Mouse (Mus musculus) midbrain, embryonic 16.5 days (tissue): Measurements from ENCODE around the gene Fap. TPM values are rescaled to one million over a fixed set of nuclear protein-coding genes. Genes with fewer than 3 reads are reported as not detected.

ENCODE experiments used
- ATAC-seq: fragments of 200-750 bp; cut with Nextera tagmentation; 2 replicates; pipeline ENCODE4 v1.8.0; 2017; ENCODE audit warnings: moderate TSS enrichment
- H3K27ac ChIP-seq: fragments of 300-500 bp; sonication (generic); 2 replicates; pipeline ENCODE4 v1.5.1; 2014; ENCODE audit warnings: mild to moderate bottlenecking, low read length, mixed read lengths
- H3K27me3 ChIP-seq: fragments of 300-500 bp; sonication (generic); 2 replicates; pipeline ENCODE4 v1.6.1; 2014; ENCODE audit warnings: low read depth, low read length, mixed read lengths; ENCODE audit not compliant: control insufficient read depth, insufficient read depth
- H3K36me3 ChIP-seq: fragments of 300-500 bp; sonication (generic); 2 replicates; pipeline ENCODE4 v1.6.1; 2014; ENCODE audit warnings: mild to moderate bottlenecking, low read length, moderate library complexity, mixed read lengths; ENCODE audit not compliant: control insufficient read depth, insufficient read depth
- H3K4me1 ChIP-seq: fragments of 300-500 bp; sonication (generic); 2 replicates; pipeline ENCODE4 v1.6.1; 2014; ENCODE audit warnings: mild to moderate bottlenecking, low read length, mixed read lengths; ENCODE audit not compliant: control insufficient read depth, insufficient read depth
- H3K4me2 ChIP-seq: fragments of 300-500 bp; sonication (generic); 2 replicates; pipeline ENCODE4 v1.6.1; 2014; ENCODE audit warnings: mild to moderate bottlenecking, low read length, mixed read lengths
- H3K4me3 ChIP-seq: fragments of 300-500 bp; sonication (generic); 2 replicates; pipeline ENCODE4 v1.5.1; 2014; ENCODE audit warnings: low read depth, mild to moderate bottlenecking, low read length, moderate library complexity, mixed read lengths
- H3K9ac ChIP-seq: fragments of 300-500 bp; sonication (generic); 2 replicates; pipeline ENCODE4 v1.6.1; 2014; ENCODE audit warnings: low read depth, low read length, mixed read lengths
- H3K9me3 ChIP-seq: fragments of 300-500 bp; sonication (generic); replicated peaks from 2 replicates; pipeline ENCODE4 v1.6.1; 2014; ENCODE audit warnings: mild to moderate bottlenecking, low read length, mixed read lengths; ENCODE audit not compliant: control insufficient read depth, poor library complexity, severe bottlenecking
- WGBS: fragments of 180-500 bp; shearing (Covaris S2); extraction: QIAGEN DNeasy Blood & Tissue Kit; methylation state at CpG from one replicate; pipeline ENCODE4 v1.1.7; 2014; 5-methylcytosine and 5-hydroxymethylcytosine counted together
- polyA plus RNA-seq: library from polyadenylated mRNA; unstranded; fragments of >200 nt; fragmentation: Nextera tagmentation; extraction: Ambion mirVana; gene quantifications from 2 replicates; pipeline ENCODE4 v1.2.1, GENCODE M21; 2015

Gene Fap
- polyA plus RNA-seq, 1 experiment from 2014 or later, result 1.1 TPM

DNA sequence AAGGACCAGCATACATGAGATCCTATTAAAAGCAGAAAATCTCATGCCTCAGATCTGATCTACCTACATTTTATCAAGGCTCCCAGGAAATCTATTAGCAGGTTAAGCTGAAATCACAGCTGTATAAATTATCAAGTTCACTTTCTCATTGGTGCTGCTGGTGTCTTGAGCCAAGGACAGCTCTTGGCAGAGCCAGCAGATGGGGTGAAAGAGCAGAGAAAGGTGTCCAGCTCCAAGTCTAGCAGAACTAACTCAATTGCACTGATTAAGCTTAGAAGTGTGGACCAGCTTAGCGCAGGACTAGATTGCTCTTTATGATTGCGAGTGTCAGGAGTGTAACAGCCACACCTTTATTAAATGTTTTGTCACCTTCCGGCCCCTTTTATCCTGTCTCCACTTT, 89.0 kb downstream of the Fap start:
- Histone ChIP-seq H3K4me2 (no peak overlapping the region), H3K27me3 (no peaks in the 10 kb centered on the region), H3K4me3 (no peak overlapping the region), H3K36me3 (no peaks in the 10 kb centered on the region), H3K27ac (no peak overlapping the region), H3K4me1 (peaks cover 3% of the 10 kb centered on the region; the same call in 1 of the 2 replicates), H3K9me3 (no peaks in the 10 kb centered on the region), H3K9ac (no peak overlapping the region)
- no peak for ATAC-seq
- 88% methylated on average over 3 of the region's 3 CpGs for WGBS

DNA sequence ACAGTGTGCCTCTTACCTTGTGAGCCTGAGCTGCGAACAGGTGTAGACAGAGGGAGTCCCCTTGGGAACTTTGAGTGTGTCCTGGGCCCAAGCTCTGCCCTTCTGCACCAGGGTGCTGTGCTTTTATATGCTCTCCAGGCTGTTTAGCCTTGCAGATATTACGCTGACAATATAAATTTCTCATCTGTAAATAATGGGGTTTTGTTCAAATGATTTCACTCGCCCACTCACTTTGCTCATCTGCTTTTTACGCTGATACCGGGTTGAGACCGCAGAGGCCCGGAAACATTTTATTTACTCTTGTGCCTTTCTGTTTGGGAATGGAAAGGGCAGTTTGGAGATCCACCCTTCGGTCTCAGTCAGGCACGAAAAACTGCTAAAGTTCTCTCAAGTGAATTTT, 90.3 kb downstream of the Fap start, which contains the start of gene Gcg:
Gcg (minus strand) TSS at position 101 of the 400 bp plus-strand sequence.
- Histone ChIP-seq H3K9me3 (no peaks in the 10 kb centered on the region), H3K27ac (no peak within 1 kb of the TSS), H3K9ac (no peak within 1 kb of the TSS), H3K4me2 (no peak within 1 kb of the TSS), H3K4me3 (no peak within 1 kb of the TSS), H3K4me1 (peaks cover 3% of the 10 kb centered on the region; the same call in 1 of the 2 replicates), H3K36me3 (no peaks in the 10 kb centered on the region), H3K27me3 (no peaks in the 10 kb centered on the region)
- no peak for ATAC-seq
- 80% methylated on average over 9 of the region's 9 CpGs for WGBS

DNA sequence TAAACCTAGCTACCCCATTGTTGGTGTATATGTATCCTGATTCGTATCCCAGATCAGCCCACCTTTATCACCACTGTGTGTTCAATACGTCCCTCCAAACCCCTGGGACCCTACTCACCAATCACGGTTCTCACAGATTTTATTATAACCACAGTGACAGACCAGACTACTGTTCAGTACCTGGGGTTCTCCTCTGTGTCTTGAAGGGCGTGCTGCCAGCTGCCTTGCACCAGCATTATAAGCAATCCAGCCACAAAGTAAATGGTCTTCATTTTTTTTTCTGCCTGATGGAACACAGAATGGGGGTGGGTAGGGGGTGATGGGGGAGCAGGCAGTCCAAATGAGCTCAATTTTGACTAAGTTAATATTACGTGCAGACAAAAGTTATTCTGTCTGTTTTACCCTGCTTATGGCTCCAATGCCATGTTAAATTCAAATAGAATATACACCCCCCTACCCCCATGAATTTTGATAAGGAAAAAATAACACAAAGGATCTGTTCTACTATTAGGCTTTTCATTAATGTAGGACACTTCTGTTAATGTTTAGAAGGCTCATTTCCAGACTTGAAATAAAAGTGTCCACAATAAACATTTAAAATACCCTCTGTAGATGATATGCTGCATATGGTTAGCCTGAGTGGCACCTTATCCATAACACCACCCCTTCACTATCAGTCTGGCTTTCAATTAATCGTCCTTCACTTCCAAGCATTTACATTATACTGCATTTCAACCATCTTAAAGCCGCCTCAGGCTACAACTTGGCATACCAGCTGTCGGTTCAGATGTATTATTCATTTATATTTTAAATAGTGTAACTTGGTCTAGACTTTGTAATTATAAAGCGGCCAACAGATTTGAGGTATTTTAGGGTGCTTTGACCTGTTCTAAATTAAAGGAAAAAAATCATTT, 93.3 kb downstream of the Fap start:
- WGBS, result 60% methylated on average over 9 of the region's 9 CpGs
- H3K27me3 ChIP-seq, result no peaks in the 10 kb centered on the region
- ATAC-seq, result peak; percentile 85

GRCm38 (mm10) chr2:62469551-62469950, 104.3 kb downstream of the Fap start:
- H3K9me3 ChIP-seq, result no peaks in the 10 kb centered on the region
- ATAC-seq, result no peak
- no peaks in the 10 kb centered on the region for H3K36me3 ChIP-seq
- H3K27ac ChIP-seq, result no peak overlapping the region
- 81% methylated on average over 9 of the region's 9 CpGs for WGBS
- H3K27me3 ChIP-seq, result no peaks in the 10 kb centered on the region
- no peak overlapping the region for H3K4me2 ChIP-seq
- no peak overlapping the region for H3K9ac ChIP-seq
- H3K4me3 ChIP-seq, result no peak overlapping the region
- H3K4me1 ChIP-seq, result no peaks in the 10 kb centered on the region

More for the DNA sequence above, 93.3 kb downstream of the Fap start:
- H3K36me3 ChIP-seq, result no peaks in the 10 kb centered on the region
- no peak overlapping the region for H3K9ac ChIP-seq
- no peak overlapping the region for H3K27ac ChIP-seq
- H3K9me3 ChIP-seq, result no peaks in the 10 kb centered on the region
- H3K4me2 ChIP-seq, result no peak overlapping the region
- peaks cover 3% of the 10 kb centered on the region; the same call in 1 of the 2 replicates for H3K4me1 ChIP-seq
- no peak overlapping the region for H3K4me3 ChIP-seq

DNA sequence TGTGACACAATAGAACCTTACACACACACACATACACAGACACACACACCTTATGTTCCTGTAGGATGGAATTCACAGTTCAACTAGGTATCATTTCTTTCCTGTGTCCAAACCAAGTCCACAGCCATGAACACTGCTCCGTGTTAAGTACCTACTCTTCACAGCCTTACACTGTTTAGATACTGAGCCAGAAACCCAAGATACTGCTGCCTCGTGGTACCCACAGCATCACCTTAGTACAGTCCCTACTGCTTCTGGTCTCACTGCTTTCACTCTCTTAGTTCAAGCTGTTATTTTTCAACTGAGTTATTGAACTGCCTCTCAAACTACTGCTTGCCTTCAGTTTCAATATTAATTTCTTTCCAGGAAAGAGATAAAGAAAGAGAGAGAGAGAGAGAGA, 110.6 kb downstream of the Fap start:
- WGBS, result 89% methylated on average over 2 of the region's 2 CpGs
- H3K9me3 ChIP-seq, result no peaks in the 10 kb centered on the region
- H3K4me2 ChIP-seq, result no peak overlapping the region
- H3K4me1 ChIP-seq, result no peaks in the 10 kb centered on the region
- H3K36me3 ChIP-seq, result no peaks in the 10 kb centered on the region
- no peaks in the 10 kb centered on the region for H3K27me3 ChIP-seq
- H3K4me3 ChIP-seq, result no peak overlapping the region
- no peak overlapping the region for H3K27ac ChIP-seq
- no peak for ATAC-seq
- H3K9ac ChIP-seq, result no peak overlapping the region

GRCm38 (mm10) chr2:62462174-62462573, 111.7 kb downstream of the Fap start:
- ATAC-seq, result no peak
- WGBS, result 78% methylated on average over 2 of the region's 2 CpGs
- H3K9ac ChIP-seq, result no peak overlapping the region
- H3K4me2 ChIP-seq, result no peak overlapping the region
- H3K27me3 ChIP-seq, result no peaks in the 10 kb centered on the region
- no peak overlapping the region for H3K4me3 ChIP-seq
- no peak overlapping the region for H3K27ac ChIP-seq
- H3K9me3 ChIP-seq, result no peaks in the 10 kb centered on the region
- no peaks in the 10 kb centered on the region for H3K4me1 ChIP-seq
- H3K36me3 ChIP-seq, result no peaks in the 10 kb centered on the region

DNA sequence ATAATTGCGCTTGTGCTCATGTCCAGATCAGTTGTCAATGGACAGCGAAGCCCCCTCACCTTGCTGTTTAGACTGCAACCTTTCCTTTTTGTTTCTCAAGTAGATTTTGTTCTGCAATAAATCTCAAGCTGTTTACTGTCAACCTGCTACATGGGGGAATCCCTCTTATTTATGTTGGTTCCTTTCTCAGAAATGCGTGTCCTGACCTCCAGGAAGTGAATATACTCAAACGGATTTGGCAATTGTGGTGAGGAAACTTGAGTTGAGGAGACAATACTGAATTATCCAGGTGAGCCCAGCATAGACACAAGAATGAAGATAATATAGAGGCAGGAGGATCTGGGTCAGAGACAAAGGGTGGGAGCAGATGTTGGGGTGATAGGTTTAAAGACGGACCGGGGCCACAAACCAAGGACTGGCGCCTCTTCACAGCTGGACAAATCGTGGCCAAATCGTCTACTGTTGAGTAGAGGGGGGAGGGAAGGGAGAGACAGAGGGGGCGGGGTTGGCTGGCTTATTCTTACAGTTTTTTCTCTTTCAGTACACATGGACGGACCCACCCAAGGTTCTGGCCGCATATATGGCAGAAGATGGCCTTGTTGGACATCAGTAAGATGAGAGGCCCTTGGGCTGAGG, 112.9 kb downstream of the Fap start:
- Histone ChIP-seq H3K36me3 (no peaks in the 10 kb centered on the region), H3K9ac (no peak overlapping the region), H3K4me2 (no peak overlapping the region), H3K4me3 (no peak overlapping the region), H3K27ac (no peak overlapping the region), H3K27me3 (no peaks in the 10 kb centered on the region), H3K9me3 (no peaks in the 10 kb centered on the region), H3K4me1 (no peaks in the 10 kb centered on the region)
- no peak for ATAC-seq
- WGBS, result 91% methylated on average over 12 of the region's 12 CpGs

DNA sequence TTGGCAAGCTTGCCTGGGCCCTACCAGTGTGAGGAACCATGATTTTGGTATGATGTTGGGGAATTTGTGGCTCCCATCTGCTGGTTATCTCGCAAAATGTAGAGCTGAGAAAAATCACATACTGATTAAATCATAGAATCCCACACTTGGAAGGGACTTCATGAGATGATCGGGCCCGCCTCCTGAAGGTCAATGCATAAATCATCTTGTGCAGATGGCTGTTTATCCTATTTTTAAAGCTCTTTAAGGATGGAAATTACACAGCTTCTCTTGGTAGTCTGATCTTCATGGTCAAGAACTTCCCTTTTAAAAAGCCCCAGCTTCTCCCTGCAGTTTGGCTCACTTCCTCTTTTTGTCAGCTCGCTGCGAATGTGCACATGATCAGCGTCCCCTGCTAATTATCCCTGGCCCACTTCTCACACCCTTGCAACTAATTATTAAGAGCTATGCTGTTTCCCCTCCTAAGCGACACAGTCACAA, 113.6 kb downstream of the Fap start:
- Histone ChIP-seq H3K9me3 (no peaks in the 10 kb centered on the region), H3K27me3 (no peaks in the 10 kb centered on the region), H3K36me3 (no peaks in the 10 kb centered on the region), H3K4me1 (no peaks in the 10 kb centered on the region), H3K27ac (no peak overlapping the region), H3K4me3 (no peak overlapping the region), H3K4me2 (no peak overlapping the region), H3K9ac (no peak overlapping the region)
- ATAC-seq, result no peak
- 81% methylated on average over 7 of the region's 7 CpGs for WGBS
